Mouse (Mus musculus) liver, embryonic 14.5 days (tissue): ENCODE data around the gene 9530003J23Rik.

Experiments used
- CTCF ChIP-seq: IDR thresholded peaks from 2 replicates; pipeline ENCODE4 v1.5.1; 2016; ENCODE audit warnings: antibody characterized with exemption, low read depth, control low read depth
- EP300 ChIP-seq: IDR thresholded peaks from 2 replicates; pipeline ENCODE4 v1.6.1; 2016; ENCODE audit warnings: antibody characterized with exemption, low read depth

DNA sequence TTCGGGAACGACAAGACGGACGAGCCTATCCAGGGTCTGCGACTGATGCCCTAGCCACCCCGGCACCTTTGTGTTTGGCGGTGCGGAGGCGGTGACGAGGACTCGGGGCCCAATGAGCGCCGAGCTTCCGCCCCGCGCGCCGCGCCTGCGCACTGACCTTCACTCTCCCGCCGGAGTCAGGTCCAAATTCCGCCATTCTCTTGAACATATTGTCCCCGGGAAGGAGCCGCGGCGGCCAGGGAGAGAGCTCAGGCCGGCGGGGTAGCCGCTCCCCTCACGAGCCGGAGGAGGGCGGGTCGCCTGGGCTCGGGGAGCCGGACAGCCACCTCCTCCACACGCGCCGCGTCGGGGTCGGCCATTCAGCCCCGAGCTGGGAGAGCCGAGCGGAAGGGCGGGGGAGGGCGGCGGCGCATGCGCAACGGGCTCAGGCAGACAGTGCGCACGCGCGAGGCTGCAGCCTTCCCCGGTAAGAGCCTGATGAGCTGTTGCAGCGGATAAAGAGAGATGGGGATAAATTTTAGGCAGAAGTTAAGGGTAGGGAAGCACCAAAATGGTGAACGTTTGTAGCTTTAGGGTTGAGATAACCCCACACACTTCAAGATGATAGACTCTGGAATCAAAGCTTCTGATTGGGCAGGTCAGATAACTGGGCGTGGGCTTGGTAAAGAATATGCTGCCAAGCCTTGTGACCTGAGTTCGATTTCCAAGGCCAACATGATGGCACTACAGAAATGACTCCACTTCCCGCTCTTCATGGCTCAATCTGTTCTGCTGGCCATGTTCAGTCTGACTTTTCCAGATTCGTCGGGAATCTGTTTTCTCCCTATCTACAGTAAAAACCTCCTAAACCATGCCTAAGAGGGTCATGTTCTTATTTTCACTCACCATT lies 14.2 kb downstream of the 9530003J23Rik start, which contains the start of gene Yeats4:
- TF ChIP-seq EP300 = no peak
- TF ChIP-seq CTCF = no peak
